Mouse (Mus musculus): ENCODE measurements at regions not wholly inside any gene's neighbourhood (a gene's known extent, or its start where the extent isn't known, plus 50 kb on each side); places are given as distances from the start of the nearest gene placed in this dataset.

DNA sequence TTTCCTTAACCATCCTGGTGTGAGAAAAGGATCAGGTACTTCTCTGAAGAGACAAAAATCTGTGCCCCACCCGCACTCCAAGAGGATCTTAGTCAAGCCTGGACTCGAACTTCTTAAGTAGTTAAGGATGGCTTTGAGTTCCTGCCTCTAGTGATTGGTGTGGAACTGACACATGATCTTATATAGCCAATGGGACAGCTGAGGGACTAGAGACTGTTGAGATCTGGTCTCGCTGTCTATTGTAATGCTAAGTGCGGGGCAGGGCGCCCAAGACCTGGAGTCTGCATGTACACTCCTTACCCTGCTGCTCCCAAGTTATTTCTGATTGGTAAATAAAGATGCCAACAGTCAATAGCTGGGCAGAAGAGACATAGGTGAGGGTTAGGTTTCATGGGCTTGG lies 55.3 kb upstream of the Slc30a5 start:
- no peak for TF ChIP-seq EP300 (IDR thresholded peaks at IDR 0.05; ENCODE audit: low read depth)
- no peak for TF ChIP-seq CTCF (IDR thresholded peaks at IDR 0.05; ENCODE audit: low read depth)

Measured in liver, embryonic 14.5 days (tissue).